Mouse (Mus musculus): ENCODE data around the gene Hist1h4k.

- 0 out of 2 replicates have a peak, but pooled peaks have one; percentile 5 for TF ChIP-seq POLR2A (IDR thresholded peaks at IDR 0.05; ENCODE audit: borderline replicate concordance, extremely low read depth, insufficient read depth, insufficient read length, poor library complexity, severe bottlenecking)
- no peak for TF ChIP-seq CTCF (IDR thresholded peaks at IDR 0.05; ENCODE audit: borderline replicate concordance, extremely low read depth, insufficient read depth, insufficient read length)
Measured at GRCm38 (mm10) chr13:21722373-21722925, 27.9 kb downstream of the Hist1h4k start.
